Mouse (Mus musculus): ENCODE measurements at regions not wholly inside any gene's neighbourhood (a gene's known extent, or its start where the extent isn't known, plus 50 kb on each side); places are given as distances from the start of the nearest gene placed in this dataset.
A peak's percentile ranks its signal among the peaks of the same experiment; 100 is the strongest.

- DNase-seq (ENCODE audit: low spot score in 2 of 2): no peak
These were observed 392.0 kb downstream of the Igsf11 start for GRCm38 (mm10) chr16:39284484-39284883.

- no peak for DNase-seq (ENCODE audit: low spot score in 2 of 2)
These were observed 392.7 kb downstream of the Igsf11 start for GRCm38 (mm10) chr16:39285028-39285744.

- peak in 1 of 2 experiments; percentile 20 for DNase-seq (ENCODE audit: low spot score in 2 of 2)
These were observed 394.5 kb downstream of the Igsf11 start for GRCm38 (mm10) chr16:39286797-39287565.

- no peak for DNase-seq (ENCODE audit: low spot score in 2 of 2)
These were observed 406.4 kb downstream of the Igsf11 start for GRCm38 (mm10) chr16:39298856-39299255.

GRCm38 (mm10) chr16:39302902-39303361 is 410.5 kb downstream of the Igsf11 start:
- peak; percentile 30 to 86 for DNase-seq (ENCODE audit: low spot score in 2 of 2)

GRCm38 (mm10) chr16:39303371-39303770 is 410.9 kb downstream of the Igsf11 start:
- no peak for DNase-seq (ENCODE audit: low spot score in 2 of 2)

GRCm38 (mm10) chr16:39307951-39308350 is 415.5 kb downstream of the Igsf11 start:
- DNase-seq (ENCODE audit: low spot score in 2 of 2): no peak

- DNase-seq (ENCODE audit: low spot score in 2 of 2): peak; percentile 70 to 75
These were observed 424.5 kb downstream of the Igsf11 start for GRCm38 (mm10) chr16:39316752-39317594.

- no peak for DNase-seq (ENCODE audit: low spot score in 2 of 2)
These were observed 433.2 kb downstream of the Igsf11 start for GRCm38 (mm10) chr16:39325627-39326026.

GRCm38 (mm10) chr16:39363657-39364056 is 471.2 kb downstream of the Igsf11 start:
- no peak for DNase-seq (ENCODE audit: low spot score in 2 of 2)

- no peak for DNase-seq (ENCODE audit: low spot score in 2 of 2)
These were observed 475.8 kb downstream of the Igsf11 start for GRCm38 (mm10) chr16:39368276-39368675.

GRCm38 (mm10) chr16:39374616-39375015 is 482.1 kb downstream of the Igsf11 start:
- DNase-seq (ENCODE audit: low spot score in 2 of 2): peak in 1 of 2 experiments; percentile 54

GRCm38 (mm10) chr16:39379959-39380358 is 487.5 kb downstream of the Igsf11 start:
- no peak for DNase-seq (ENCODE audit: low spot score in 2 of 2)

GRCm38 (mm10) chr16:39389943-39390342 is 497.5 kb downstream of the Igsf11 start:
- no peak for DNase-seq (ENCODE audit: low spot score in 2 of 2)

GRCm38 (mm10) chr16:39390626-39391025 is 498.2 kb downstream of the Igsf11 start:
- no peak for DNase-seq (ENCODE audit: low spot score in 2 of 2)

GRCm38 (mm10) chr16:39402101-39402749 is 509.8 kb downstream of the Igsf11 start:
- DNase-seq (ENCODE audit: low spot score in 2 of 2): peak in 1 of 2 experiments; percentile 31

- DNase-seq (ENCODE audit: low spot score in 2 of 2): no peak
These were observed 539.1 kb downstream of the Igsf11 start for GRCm38 (mm10) chr16:39431581-39431980.

- DNase-seq (ENCODE audit: low spot score in 2 of 2): no peak
These were observed 538.4 kb upstream of the Lsamp start for GRCm38 (mm10) chr16:39445740-39446139.

GRCm38 (mm10) chr16:39453400-39454138 is 530.6 kb upstream of the Lsamp start:
- DNase-seq (ENCODE audit: low spot score in 2 of 2): no peak

Measured in left cerebral cortex, adult 8-10 months (tissue).